Mouse (Mus musculus) olfactory bulb, adult 2 months (tissue): ENCODE measurements around the gene Nfatc2.

Source experiments
- CTCF ChIP-seq: fragments of 200-500 bp; IDR thresholded peaks from 2 replicates; pipeline ENCODE4 v1.5.1; 2012; ENCODE audit warnings: low read depth, mild to moderate bottlenecking, low read length, moderate library complexity; ENCODE audit not compliant: insufficient read depth
- POLR2A ChIP-seq: fragments of 200-500 bp; IDR thresholded peaks from 2 replicates; pipeline ENCODE4 v1.6.1; 2012; ENCODE audit warnings: mild to moderate bottlenecking, low read depth, low read length, moderate library complexity; ENCODE audit not compliant: insufficient read depth

DNA sequence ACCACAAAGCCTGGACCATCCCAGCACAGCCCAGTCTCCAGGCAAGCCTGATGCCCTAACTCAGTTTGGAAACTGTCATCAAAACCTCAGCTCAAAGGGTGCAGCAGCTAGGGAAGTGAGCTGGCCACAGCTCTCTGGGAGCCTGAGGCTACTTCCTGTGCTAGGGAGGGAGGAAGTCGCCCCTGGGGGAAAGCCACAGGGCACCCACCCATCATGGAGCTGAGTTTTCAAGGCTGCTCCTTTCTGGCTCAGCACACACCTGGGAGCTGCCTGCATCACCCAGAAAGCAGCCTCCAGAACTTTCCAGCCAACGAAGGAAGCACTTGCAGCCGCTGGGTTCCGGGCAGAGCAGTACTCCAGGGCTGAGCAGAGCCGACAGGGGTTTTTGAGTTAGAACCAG lies 18.4 kb downstream of the Nfatc2 start:
- no peak for TF ChIP-seq CTCF
- TF ChIP-seq POLR2A: no peak
